Mouse (Mus musculus) kidney, postnatal 0 days (tissue): Measurements from ENCODE around the gene Spats2. TPM values are rescaled to one million over a fixed set of nuclear protein-coding genes. Genes with fewer than 3 reads are reported as not detected.
A peak's percentile ranks its signal among the peaks of the same experiment; 100 is the strongest.

ENCODE experiments used
- ATAC-seq: fragments of 200-750 bp; cut with Nextera tagmentation; replicated peaks from 2 replicates; pipeline ENCODE4 v1.8.0; 2017; ENCODE audit warnings: low read depth, moderate number of reproducible peaks, moderate TSS enrichment, moderate library complexity; ENCODE audit not compliant: low FRiP score
- DNase-seq: peaks from one replicate; pipeline ENCODE4 v3.0.0-alpha.2; 2016; ENCODE audit warnings: low spot score
- H3K27ac ChIP-seq: fragments of 300-500 bp; sonication (generic); 2 replicates; pipeline ENCODE4 v1.5.1; 2014; ENCODE audit warnings: mild to moderate bottlenecking
- H3K27me3 ChIP-seq: fragments of 300-500 bp; sonication (generic); 2 replicates; pipeline ENCODE4 v1.6.1; 2014; ENCODE audit warnings: low read length, mixed read lengths; ENCODE audit not compliant: insufficient read depth
- H3K36me3 ChIP-seq: fragments of 300-500 bp; sonication (generic); 2 replicates; pipeline ENCODE4 v1.6.1; 2014; ENCODE audit warnings: low read length, mixed read lengths; ENCODE audit not compliant: insufficient read depth
- H3K4me1 ChIP-seq: fragments of 300-500 bp; sonication (generic); replicated peaks from 2 replicates; pipeline ENCODE4 v1.6.1; 2014; ENCODE audit warnings: antibody characterized with exemption, low read length, mixed read lengths; ENCODE audit not compliant: insufficient read depth
- H3K4me2 ChIP-seq: fragments of 300-500 bp; sonication (generic); 2 replicates; pipeline ENCODE4 v1.6.1; 2014; ENCODE audit warnings: mild to moderate bottlenecking, low read length, moderate library complexity, mixed read lengths
- H3K4me3 ChIP-seq: fragments of 300-500 bp; sonication (generic); replicated peaks from 2 replicates; pipeline ENCODE4 v1.5.1; 2014; ENCODE audit warnings: low read depth, low read length
- H3K9ac ChIP-seq: fragments of 300-500 bp; sonication (generic); 2 replicates; pipeline ENCODE4 v1.6.1; 2014; ENCODE audit warnings: low read depth, low read length
- H3K9me3 ChIP-seq: fragments of 300-500 bp; sonication (generic); replicated peaks from 2 replicates; pipeline ENCODE4 v1.6.1; 2016; ENCODE audit warnings: low read length, inconsistent platforms, mixed read lengths
- CTCF ChIP-seq: IDR thresholded peaks from 2 replicates; pipeline ENCODE4 v1.5.1; 2016; ENCODE audit warnings: antibody characterized with exemption, low read depth, mild to moderate bottlenecking, moderate library complexity
- WGBS: fragments of 180-500 bp; shearing (Covaris S2); extraction: QIAGEN DNeasy Blood & Tissue Kit; methylation state at CpG from one replicate; pipeline ENCODE4 v1.1.7; 2014; 5-methylcytosine and 5-hydroxymethylcytosine counted together
- polyA plus RNA-seq: library from polyadenylated mRNA; unstranded; fragments of >200 nt; fragmentation: Nextera tagmentation; extraction: Ambion mirVana; gene quantifications from 2 replicates; pipeline ENCODE4 v1.2.1, GENCODE M21; 2015

Spats2 gene
- polyA plus RNA-seq, 1 experiment from 2014 or later = 33.5 TPM

DNA sequence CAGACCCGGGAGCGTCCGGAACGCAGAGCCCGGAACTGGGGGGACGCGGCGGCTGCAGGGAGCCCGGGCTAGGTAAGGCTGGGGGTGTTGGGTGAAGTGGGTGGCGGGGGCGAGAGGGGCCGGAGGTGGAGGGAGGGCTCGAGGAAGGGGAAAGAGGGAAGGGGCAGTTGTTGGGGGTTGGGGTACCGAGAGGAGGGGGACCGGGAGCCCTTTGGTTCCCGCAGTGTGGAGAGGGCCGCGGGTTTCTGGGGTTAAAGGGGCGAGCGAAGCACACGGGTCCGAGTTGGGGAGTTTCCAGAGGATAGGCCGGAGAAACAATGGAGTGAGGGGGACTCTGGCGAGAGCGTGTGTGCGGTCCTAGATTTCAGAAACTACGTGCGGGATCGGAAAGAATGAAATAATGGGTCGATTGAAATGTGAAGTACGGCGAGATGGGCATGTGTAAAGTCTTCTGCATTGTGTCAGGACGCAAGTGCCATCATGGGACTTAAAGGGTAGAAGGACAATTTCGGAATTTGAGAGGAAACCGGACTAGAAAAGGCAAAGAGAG, 1.2 kb downstream of the Spats2 start:
- Histone ChIP-seq H3K4me2 (peak overlapping the region; percentile 67), H3K27me3 (no peaks in the 10 kb centered on the region), H3K4me3 (peak overlapping the region; percentile 62), H3K27ac (peak overlapping the region; percentile 93), H3K4me1 (peaks cover 13% of the 10 kb centered on the region; the same call in 1 of the 2 replicates), H3K9ac (peak overlapping the region; percentile 92), H3K9me3 (no peaks in the 10 kb centered on the region), H3K36me3 (no peaks in the 10 kb centered on the region)
- peak; percentile 21; the same call in 1 of the 2 replicates for ATAC-seq
- TF ChIP-seq CTCF = no peak
- under 1% methylated on average over 34 of the region's 35 CpGs for WGBS
- DNase-seq = peak; percentile 53

DNA sequence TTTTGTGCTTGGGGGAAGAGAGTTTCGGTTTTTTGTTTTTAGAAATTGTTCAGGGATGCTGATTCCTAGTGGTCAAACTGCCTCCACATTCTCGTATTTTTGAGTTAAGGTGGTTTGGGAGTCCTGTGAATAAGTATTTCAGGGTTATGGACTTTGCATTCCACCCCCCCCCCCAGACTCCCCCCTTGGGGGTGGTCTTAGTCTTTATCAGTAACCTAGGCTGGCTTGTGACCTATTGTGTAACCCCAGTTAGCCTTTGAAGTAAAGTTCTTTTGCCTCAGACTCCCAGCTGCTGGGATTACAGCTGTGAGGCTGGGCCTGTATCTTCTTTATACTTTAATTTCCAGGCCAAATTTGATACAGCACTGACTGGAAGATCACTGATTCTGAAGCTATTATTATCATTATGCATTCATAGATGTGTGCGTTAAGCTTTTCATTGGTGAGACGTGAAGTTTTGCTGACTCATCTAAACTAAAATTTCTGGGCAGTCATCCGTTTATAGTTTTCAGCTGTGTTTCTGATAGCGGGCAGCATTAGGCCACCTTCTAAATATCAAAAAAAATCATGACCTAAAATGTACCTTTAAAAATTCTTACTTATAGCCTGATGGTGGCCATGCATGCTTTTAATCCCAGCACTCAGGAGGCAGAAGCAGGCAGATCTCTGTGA, 2.3 kb downstream of the Spats2 start:
- Histone ChIP-seq H3K27ac (no peak overlapping the region), H3K4me2 (peak overlapping the region; percentile 67), H3K27me3 (no peaks in the 10 kb centered on the region), H3K36me3 (no peaks in the 10 kb centered on the region), H3K9me3 (no peaks in the 10 kb centered on the region), H3K4me3 (peak overlapping the region; percentile 62; the same call in 1 of the 2 replicates), H3K4me1 (peaks cover 13% of the 10 kb centered on the region; the same call in 1 of the 2 replicates), H3K9ac (no peak overlapping the region)
- DNase-seq (no peak), ATAC-seq (no peak)
- WGBS = 64% methylated on average over 6 of the region's 6 CpGs
- TF ChIP-seq CTCF = no peak

DNA sequence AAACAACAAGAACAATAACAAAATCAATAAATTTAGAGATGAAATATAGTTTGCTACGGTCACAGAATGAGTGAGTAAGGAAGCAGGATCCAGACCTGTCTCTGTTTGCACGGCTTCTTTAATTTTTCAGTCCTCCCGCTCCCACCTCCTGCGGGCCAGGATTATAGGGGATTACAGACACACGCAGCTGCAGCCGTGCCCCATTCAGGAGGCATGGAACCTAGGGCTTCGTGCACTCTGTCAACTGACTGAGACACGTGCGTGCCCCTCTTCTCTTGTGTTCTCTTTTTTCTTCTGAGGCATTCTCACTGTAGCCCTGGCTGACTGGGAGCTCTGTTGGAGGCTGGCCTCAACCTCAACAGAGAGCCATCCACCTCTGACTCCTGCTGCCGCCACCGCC, 3.7 kb downstream of the Spats2 start:
- peak overlapping the region; percentile 19; the same call in 1 of the 2 replicates for H3K27ac ChIP-seq
- no peak for DNase-seq
- H3K9ac ChIP-seq = 0 out of 2 replicates have a peak overlapping the region, but pooled peaks have one; percentile 31

DNA sequence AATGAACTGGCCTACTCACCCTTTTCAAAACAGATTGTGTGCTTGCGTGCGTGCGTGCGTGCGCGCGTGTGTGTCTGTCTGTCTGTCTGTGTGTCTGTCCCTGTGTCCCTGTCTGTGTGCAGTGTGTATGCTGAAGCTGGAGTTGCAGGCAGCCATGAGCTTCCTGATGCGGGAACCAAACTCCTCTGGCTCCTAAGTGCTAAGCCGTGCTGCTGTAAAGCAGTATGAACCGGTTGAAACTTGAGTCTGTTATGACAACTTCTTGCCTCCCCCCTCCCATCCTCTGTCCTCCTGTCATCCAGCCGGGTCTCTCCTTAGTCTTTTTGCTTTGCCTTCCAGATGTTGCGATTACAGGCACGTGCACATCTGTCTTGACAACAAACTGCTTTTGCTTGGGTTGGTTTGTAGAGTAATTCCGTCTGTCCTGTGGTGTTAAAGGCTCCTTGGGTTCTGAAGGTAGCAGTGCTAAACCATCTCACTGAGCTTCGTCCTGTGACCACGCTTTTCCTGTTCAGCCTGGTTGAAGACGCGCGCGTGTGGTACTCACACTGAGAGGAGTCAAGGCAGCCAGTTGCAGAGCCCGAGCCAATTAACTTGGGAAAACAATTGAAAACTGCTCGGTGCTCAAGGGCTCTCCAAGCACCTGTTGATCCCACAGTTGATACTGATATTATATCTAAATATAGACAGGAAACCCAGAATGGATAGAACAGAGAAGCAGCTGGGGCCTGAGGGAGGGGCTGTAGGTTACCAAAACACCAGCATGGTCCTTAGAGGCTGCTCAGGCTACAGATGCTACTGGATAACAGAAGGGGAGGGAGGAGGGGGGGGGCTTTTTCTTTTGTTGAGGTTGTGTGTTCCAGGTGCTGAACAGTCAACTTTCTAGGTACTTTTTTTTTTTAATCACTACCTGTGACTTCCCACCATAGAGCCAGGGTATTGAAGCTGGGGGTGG, 4.5 kb downstream of the Spats2 start:
- H3K9me3 ChIP-seq = no peaks in the 10 kb centered on the region
- H3K4me1 ChIP-seq = peaks cover 12% of the 10 kb centered on the region; the same call in 1 of the 2 replicates
- H3K4me2 ChIP-seq = no peak overlapping the region; the same call in 1 of the 2 replicates
- WGBS = 46% methylated on average over 22 of the region's 22 CpGs
- TF ChIP-seq CTCF = no peak
- H3K36me3 ChIP-seq = no peaks in the 10 kb centered on the region
- H3K9ac ChIP-seq = 0 out of 2 replicates have a peak overlapping the region, but pooled peaks have one; percentile 31
- no peak overlapping the region for H3K4me3 ChIP-seq
- DNase-seq = peak; percentile 61
- no peak for ATAC-seq
- peak overlapping the region; percentile 19; the same call in 1 of the 2 replicates for H3K27ac ChIP-seq
- H3K27me3 ChIP-seq = no peaks in the 10 kb centered on the region

More for the DNA sequence above, 3.7 kb downstream of the Spats2 start:
- Histone ChIP-seq H3K27me3 (no peaks in the 10 kb centered on the region), H3K4me1 (peaks cover 13% of the 10 kb centered on the region; the same call in 1 of the 2 replicates), H3K9me3 (no peaks in the 10 kb centered on the region), H3K36me3 (no peaks in the 10 kb centered on the region), H3K4me3 (no peak overlapping the region), H3K4me2 (no peak overlapping the region)
- 65% methylated on average over 11 of the region's 11 CpGs for WGBS
- ATAC-seq = no peak
- no peak for TF ChIP-seq CTCF

- no peak for DNase-seq
- no peaks in the 10 kb centered on the region for H3K4me1 ChIP-seq
- no peak overlapping the region for H3K4me3 ChIP-seq
- ATAC-seq = no peak
- H3K36me3 ChIP-seq = no peaks in the 10 kb centered on the region
- H3K27me3 ChIP-seq = no peaks in the 10 kb centered on the region
- H3K9ac ChIP-seq = no peak overlapping the region
- no peak overlapping the region for H3K27ac ChIP-seq
- no peaks in the 10 kb centered on the region for H3K9me3 ChIP-seq
- no peak for TF ChIP-seq CTCF
- H3K4me2 ChIP-seq = no peak overlapping the region
- WGBS = 89% methylated on average over 5 of the region's 5 CpGs
Measured at GRCm38 (mm10) chr15:99138389-99138788, 12.7 kb downstream of the Spats2 start.

DNA sequence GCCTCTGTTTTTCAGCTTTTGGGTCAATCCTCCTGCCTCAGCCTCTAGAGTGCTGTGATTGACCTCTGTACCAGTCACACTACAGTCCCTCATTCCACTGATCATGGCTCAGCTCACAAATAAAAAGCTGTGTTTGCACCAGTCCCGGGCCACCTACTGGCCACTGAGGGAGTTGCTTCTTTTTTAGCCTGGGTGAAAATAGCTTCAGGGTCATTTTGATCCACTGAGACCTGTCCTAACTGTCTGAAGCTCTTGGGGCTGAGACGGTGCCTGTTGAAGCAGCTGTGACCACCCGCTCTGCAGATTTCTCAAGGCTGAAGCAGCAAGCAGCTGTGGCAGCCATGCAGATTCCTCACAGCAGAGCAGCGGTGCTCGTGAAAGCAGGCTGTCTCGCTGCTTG, 14.0 kb downstream of the Spats2 start:
- Histone ChIP-seq H3K9me3 (no peaks in the 10 kb centered on the region), H3K9ac (no peak overlapping the region), H3K36me3 (no peaks in the 10 kb centered on the region), H3K4me1 (no peaks in the 10 kb centered on the region), H3K27me3 (no peaks in the 10 kb centered on the region), H3K4me3 (no peak overlapping the region), H3K27ac (no peak overlapping the region), H3K4me2 (no peak overlapping the region)
- whole genome bisulfite sequencing = 61% methylated on average over 6 of the region's 6 CpGs
- peak; percentile 74 for TF ChIP-seq CTCF
- DNase-seq = peak; percentile 51
- no peak for ATAC-seq
